8 mouse cellular contexts compared by ENCODE assay signal in genomic region chr7:100493484-100494414, GRCm38 (mm10). TPM values are rescaled to one million over a fixed set of nuclear protein-coding genes. Genes with fewer than 3 reads are reported as not detected.
A peak's percentile ranks its signal among the peaks of the same experiment; 100 is the strongest.
DNase-seq lines count a peak whose midpoint lies in the region; ATAC-seq and TF ChIP-seq lines count a peak whose summit lies in the region.

No protein-coding gene starts in this region.

- TF ChIP-seq EP300 in heart, postnatal 0 days (IDR thresholded peaks at IDR 0.05; ENCODE audit: low read depth), result 0 out of 2 replicates have a peak, but pooled peaks have one; percentile 8
- TF ChIP-seq EP300 in stomach, postnatal 0 days (optimal IDR thresholded peaks at IDR 0.05), result no peak

- H3K4me2 ChIP-seq in heart, postnatal 0 days (ENCODE audit: low read depth, low read length), result peak overlapping the region; percentile 68
- peak overlapping the region; percentile 94 for H3K4me2 ChIP-seq in limb, embryonic 12.5 days
- H3K4me2 ChIP-seq in midbrain, embryonic 11.5 days, result peak overlapping the region; percentile 71
- peak overlapping the region; percentile 78 for H3K4me2 ChIP-seq in stomach, postnatal 0 days (replicated peaks; ENCODE audit: low read depth)

- H3K9me3 ChIP-seq in heart, postnatal 0 days (replicated peaks; ENCODE audit: control insufficient read depth, low read length), result no peaks in the 10 kb centered on the region
- no peaks in the 10 kb centered on the region for H3K9me3 ChIP-seq in limb, embryonic 12.5 days
- H3K9me3 ChIP-seq in midbrain, embryonic 11.5 days (ENCODE audit: control insufficient read depth, low read length), result no peaks in the 10 kb centered on the region
- H3K9me3 ChIP-seq in stomach, postnatal 0 days (ENCODE audit: control insufficient read depth, low read length), result no peaks in the 10 kb centered on the region

- peaks cover 21% of the 10 kb centered on the region for H3K4me1 ChIP-seq in heart, postnatal 0 days (ENCODE audit: control insufficient read depth, insufficient read depth)
- H3K4me1 ChIP-seq in limb, embryonic 12.5 days (replicated peaks), result peaks cover 51% of the 10 kb centered on the region
- H3K4me1 ChIP-seq in midbrain, embryonic 11.5 days (ENCODE audit: control insufficient read depth, insufficient read depth, low read length), result peaks cover 12% of the 10 kb centered on the region; the same call in 1 of the 2 replicates
- H3K4me1 ChIP-seq in stomach, postnatal 0 days (replicated peaks; ENCODE audit: control insufficient read depth, insufficient read depth), result peaks cover 7% of the 10 kb centered on the region

- peak overlapping the region; percentile 56 for H3K4me3 ChIP-seq in heart, postnatal 0 days (ENCODE audit: low read depth, low read length)
- H3K4me3 ChIP-seq in limb, embryonic 12.5 days (replicated peaks), result peak overlapping the region; percentile 54
- H3K4me3 ChIP-seq in midbrain, embryonic 11.5 days (ENCODE audit: low read depth, low read length), result peak overlapping the region; percentile 37
- peak overlapping the region; percentile 55 for H3K4me3 ChIP-seq in stomach, postnatal 0 days (ENCODE audit: low read depth, low read length)

- peak; percentile 49 for DNase-seq in ovary, adult 18-20 months (ENCODE audit: low spot score)
- DNase-seq in ovary, postnatal 14 days (ENCODE audit: low spot score), result no peak
- DNase-seq in embryo, embryonic 9.5 days (ENCODE audit: extremely low spot score), result peak; percentile 38
- peak; percentile 67 for DNase-seq in heart, postnatal 0 days (ENCODE audit: low spot score)
- peak; percentile 87 for DNase-seq in midbrain, embryonic 11.5 days (ENCODE audit: low spot score, missing footprints)
- peak; percentile 55 for DNase-seq in stomach, postnatal 0 days (ENCODE audit: low spot score)

- H3K27ac ChIP-seq in heart, postnatal 0 days (ENCODE audit: low read depth), result peak overlapping the region; percentile 80
- H3K27ac ChIP-seq in limb, embryonic 12.5 days, result peak overlapping the region; percentile 81
- H3K27ac ChIP-seq in midbrain, embryonic 11.5 days (ENCODE audit: low read depth, low read length), result no peak overlapping the region; the same call in 1 of the 2 replicates
- H3K27ac ChIP-seq in stomach, postnatal 0 days (replicated peaks), result peak overlapping the region; percentile 88

- peaks cover 13% of the 10 kb centered on the region; the same call in 1 of the 2 replicates for H3K36me3 ChIP-seq in heart, postnatal 0 days (replicated peaks; ENCODE audit: control insufficient read depth, insufficient read depth, low read length)
- peaks cover 21% of the 10 kb centered on the region for H3K36me3 ChIP-seq in limb, embryonic 12.5 days
- H3K36me3 ChIP-seq in midbrain, embryonic 11.5 days (ENCODE audit: control insufficient read depth, insufficient read depth, low read length), result no peaks in the 10 kb centered on the region
- peaks cover 13% of the 10 kb centered on the region; the same call in 1 of the 2 replicates for H3K36me3 ChIP-seq in stomach, postnatal 0 days (ENCODE audit: control insufficient read depth, insufficient read depth, low read length)

- peak overlapping the region; percentile 40 for H3K9ac ChIP-seq in heart, postnatal 0 days (replicated peaks; ENCODE audit: low read depth, low read length)
- peak overlapping the region; percentile 57 for H3K9ac ChIP-seq in limb, embryonic 12.5 days (replicated peaks)
- H3K9ac ChIP-seq in midbrain, embryonic 11.5 days (ENCODE audit: low read length), result no peak overlapping the region; the same call in 1 of the 2 replicates
- peak overlapping the region; percentile 72 for H3K9ac ChIP-seq in stomach, postnatal 0 days (ENCODE audit: low read length)

- 27% methylated on average over 19 of the region's 19 CpGs for WGBS in heart, postnatal 0 days
- 33% methylated on average over 19 of the region's 19 CpGs for WGBS in limb, embryonic 12.5 days
- 45% methylated on average over 19 of the region's 19 CpGs for WGBS in midbrain, embryonic 11.5 days
- 20% methylated on average over 19 of the region's 19 CpGs for WGBS in stomach, postnatal 0 days

- H3K27me3 ChIP-seq in heart, postnatal 0 days (ENCODE audit: control insufficient read depth, insufficient read depth, low read length), result no peaks in the 10 kb centered on the region
- H3K27me3 ChIP-seq in limb, embryonic 12.5 days, result no peaks in the 10 kb centered on the region
- H3K27me3 ChIP-seq in midbrain, embryonic 11.5 days (ENCODE audit: control insufficient read depth, insufficient read depth, low read length), result no peaks in the 10 kb centered on the region
- no peaks in the 10 kb centered on the region for H3K27me3 ChIP-seq in stomach, postnatal 0 days (ENCODE audit: control insufficient read depth, insufficient read depth, low read length)

- TF ChIP-seq CTCF in heart, postnatal 0 days (IDR thresholded peaks at IDR 0.05; ENCODE audit: low read depth), result no peak
- TF ChIP-seq CTCF in stomach, postnatal 0 days (IDR thresholded peaks at IDR 0.05; ENCODE audit: low read depth), result no peak

- peak; percentile 40 for ATAC-seq in heart, postnatal 0 days (ENCODE audit: insufficient read depth, low read depth)
- ATAC-seq in limb, embryonic 12.5 days (ENCODE audit: insufficient number of reproducible peaks, insufficient read depth, low FRiP score, low TSS enrichment, low read depth), result peak; percentile 9; the same call in 1 of the 2 replicates
- ATAC-seq in midbrain, embryonic 11.5 days (ENCODE audit: low FRiP score), result peak; percentile 12; the same call in 1 of the 2 replicates
- ATAC-seq in stomach, postnatal 0 days (ENCODE audit: low FRiP score, low TSS enrichment), result peak; percentile 2; the same call in 1 of the 2 replicates
- no peak for ATAC-seq in cerebellum, adult (ENCODE audit: insufficient number of reproducible peaks, low FRiP score, low TSS enrichment)

RNA-seq across cellular contexts. Expression of gene Ucp2, which starts 0.6 kb away (rescaled TPM):
- total RNA-seq in heart, postnatal 0 days (2014; rRNA removed; ENCODE audit: low replicate concordance), result 71.4 and 234 TPM in 2 replicates
- polyA plus RNA-seq in heart, postnatal 0 days (2015; fragmentation: Nextera tagmentation; extraction: Ambion mirVana), result 339 and 342 TPM in 2 replicates
- polyA plus RNA-seq in limb, embryonic 12.5 days (2016; fragmentation: Nextera tagmentation; extraction: Ambion mirVana), result 154 and 169 TPM in 2 replicates
- 67.0 and 80.4 TPM in 2 replicates for polyA plus RNA-seq in midbrain, embryonic 11.5 days (2014; fragmentation: Nextera tagmentation; extraction: Ambion mirVana)
- polyA plus RNA-seq in stomach, postnatal 0 days (2015; fragmentation: Nextera tagmentation; extraction: Ambion mirVana), result 618 and 662 TPM in 2 replicates

RNA-seq across cellular contexts. Expression of gene Ucp3, which starts 21.0 kb away (rescaled TPM):
- total RNA-seq in heart, postnatal 0 days (2014; rRNA removed; ENCODE audit: low replicate concordance), result 0.12 and 15.6 TPM in 2 replicates
- polyA plus RNA-seq in heart, postnatal 0 days (2015; fragmentation: Nextera tagmentation; extraction: Ambion mirVana), result 17.6 and 23.3 TPM in 2 replicates
- polyA plus RNA-seq in limb, embryonic 12.5 days (2016; fragmentation: Nextera tagmentation; extraction: Ambion mirVana), result not detected in 2 replicates
- not detected in 2 replicates for polyA plus RNA-seq in midbrain, embryonic 11.5 days (2014; fragmentation: Nextera tagmentation; extraction: Ambion mirVana)
- polyA plus RNA-seq in stomach, postnatal 0 days (2015; fragmentation: Nextera tagmentation; extraction: Ambion mirVana), result 1.4 and 1.7 TPM in 2 replicates

RNA-seq across cellular contexts. Expression of gene Dnajb13, which starts 21.0 kb away (rescaled TPM):
- not detected in 2 replicates for total RNA-seq in heart, postnatal 0 days (2014; rRNA removed; ENCODE audit: low replicate concordance)
- 0.07 and 0.52 TPM in 2 replicates for polyA plus RNA-seq in heart, postnatal 0 days (2015; fragmentation: Nextera tagmentation; extraction: Ambion mirVana)
- 0.26 and 0.35 TPM in 2 replicates for polyA plus RNA-seq in limb, embryonic 12.5 days (2016; fragmentation: Nextera tagmentation; extraction: Ambion mirVana)
- 0.33 and 0.52 TPM in 2 replicates for polyA plus RNA-seq in midbrain, embryonic 11.5 days (2014; fragmentation: Nextera tagmentation; extraction: Ambion mirVana)
- polyA plus RNA-seq in stomach, postnatal 0 days (2015; fragmentation: Nextera tagmentation; extraction: Ambion mirVana), result 0.45 and 0.54 TPM in 2 replicates

RNA-seq across cellular contexts. Expression of gene Coa4, which starts 43.1 kb away (rescaled TPM):
- total RNA-seq in heart, postnatal 0 days (2014; rRNA removed; ENCODE audit: low replicate concordance), result 4.3 and 9.0 TPM in 2 replicates
- 21.1 and 26.5 TPM in 2 replicates for polyA plus RNA-seq in heart, postnatal 0 days (2015; fragmentation: Nextera tagmentation; extraction: Ambion mirVana)
- 15.7 and 21.3 TPM in 2 replicates for polyA plus RNA-seq in limb, embryonic 12.5 days (2016; fragmentation: Nextera tagmentation; extraction: Ambion mirVana)
- polyA plus RNA-seq in midbrain, embryonic 11.5 days (2014; fragmentation: Nextera tagmentation; extraction: Ambion mirVana), result 15.7 and 22.8 TPM in 2 replicates
- 25.2 and 27.2 TPM in 2 replicates for polyA plus RNA-seq in stomach, postnatal 0 days (2015; fragmentation: Nextera tagmentation; extraction: Ambion mirVana)
